Mouse (Mus musculus) right cerebral cortex, postnatal 10 days (tissue): ENCODE measurements around the gene Ehd3.
A peak's percentile ranks its signal among the peaks of the same experiment; 100 is the strongest.
"Not testable (repeated sequence)": the region's sequence is repeated elsewhere in the genome, so short reads cannot be mapped to it uniquely, and the experiment has no call there.

Source experiments
- DNase-seq, 2 experiments: peaks; one replicate each; pipeline ENCODE4 v3.0.0; 2021; ENCODE audit warnings: low spot score in 2 of 2

Gene Ehd3

DNA sequence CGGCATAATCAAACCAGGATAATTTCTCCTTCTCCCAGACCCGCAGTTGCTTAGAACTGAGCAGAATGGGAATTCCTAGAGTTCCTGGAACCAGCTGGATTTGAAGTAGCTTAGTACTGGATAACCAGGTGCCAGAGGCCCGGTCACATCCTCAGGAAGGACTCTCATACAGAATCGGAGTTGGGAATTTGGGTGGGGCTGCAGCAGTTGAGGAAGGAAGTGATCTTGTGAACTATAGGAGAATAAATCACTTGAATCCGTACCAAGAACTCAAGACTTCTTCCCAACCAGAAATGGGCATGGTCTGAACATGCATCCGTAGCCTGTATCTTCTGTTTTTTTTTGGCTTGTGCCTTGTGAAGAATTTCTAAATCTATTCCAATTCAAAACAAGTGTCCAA lies 22.2 kb downstream of the Ehd3 start:
- DNase-seq: no peak

DNA sequence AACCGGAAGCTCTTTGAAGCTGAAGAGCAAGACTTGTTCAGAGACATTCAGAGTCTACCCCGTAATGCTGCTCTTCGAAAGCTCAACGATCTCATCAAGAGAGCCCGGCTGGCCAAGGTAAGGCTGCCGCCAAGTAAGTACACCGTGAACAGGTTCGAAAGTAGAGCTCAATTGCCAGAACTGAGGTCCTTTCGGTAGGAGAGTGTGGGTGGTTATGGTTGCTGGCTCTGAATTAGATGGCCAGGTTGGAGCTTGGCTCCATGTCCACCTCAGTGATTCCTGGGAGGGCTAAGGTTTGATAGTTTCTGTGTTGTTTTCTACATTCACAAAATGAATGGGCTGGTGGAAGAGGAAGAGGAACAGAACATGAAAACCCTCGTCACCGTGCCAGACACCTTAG lies 23.5 kb downstream of the Ehd3 start:
- DNase-seq: no peak

DNA sequence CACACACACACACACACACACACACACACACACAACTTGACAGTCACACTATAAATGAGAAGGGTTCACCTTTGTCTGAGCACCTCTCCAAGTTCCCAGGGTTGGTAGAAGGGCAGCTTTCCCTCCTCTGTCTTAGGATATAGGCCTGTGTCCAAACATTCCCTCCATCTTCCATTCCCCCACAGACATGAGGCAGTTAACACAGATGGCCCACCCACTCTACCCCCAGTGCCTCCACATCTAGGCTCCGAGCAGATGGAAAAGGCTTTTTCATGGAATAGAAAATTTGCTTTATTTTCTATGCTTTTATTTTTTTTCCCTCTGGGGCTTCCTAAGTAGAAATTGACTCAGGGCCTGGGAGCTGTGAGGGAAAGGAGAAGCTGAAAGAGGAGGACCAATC lies 26.6 kb downstream of the Ehd3 start:
- DNase-seq: peak; percentile 62 to 73

DNA sequence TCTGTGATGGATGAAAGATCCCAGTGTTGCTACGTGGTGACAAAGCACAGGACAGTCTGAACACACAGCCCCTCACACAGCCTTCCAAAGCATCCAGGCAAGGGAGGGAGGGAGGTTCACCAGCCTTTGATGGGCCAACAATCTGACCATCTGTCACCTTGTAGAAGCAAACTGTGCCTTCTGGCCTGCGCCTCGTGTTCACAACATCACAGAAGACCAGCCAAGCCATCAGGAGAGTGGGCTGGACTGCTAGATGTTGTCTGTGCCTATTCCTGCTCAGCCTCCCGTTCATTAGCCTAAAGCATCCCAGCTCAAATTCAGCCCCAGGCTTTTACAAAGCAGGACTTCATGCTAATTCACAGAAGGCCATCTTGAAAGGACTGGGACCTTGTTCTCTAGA lies 27.5 kb downstream of the Ehd3 start:
- peak; percentile 57 to 65 for DNase-seq

DNA sequence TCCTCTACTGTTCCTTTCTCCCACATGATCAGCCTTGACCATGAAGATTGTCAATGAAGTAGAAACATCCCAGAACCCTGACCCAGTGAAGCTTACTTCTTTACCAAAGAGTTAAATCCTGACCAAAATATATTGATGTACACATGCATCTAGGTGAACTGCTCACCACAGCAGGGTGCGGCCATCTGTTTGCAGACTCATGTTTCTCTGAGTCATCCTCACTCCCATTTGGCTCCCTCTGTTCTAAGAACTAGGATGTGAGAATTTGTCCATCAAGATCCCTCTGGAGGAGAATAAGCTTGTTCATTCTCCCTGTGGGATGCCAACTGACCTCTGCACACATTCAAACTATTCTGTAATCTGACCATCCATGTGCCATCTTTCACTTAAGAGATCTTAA lies 29.0 kb downstream of the Ehd3 start:
- DNase-seq: no peak

DNA sequence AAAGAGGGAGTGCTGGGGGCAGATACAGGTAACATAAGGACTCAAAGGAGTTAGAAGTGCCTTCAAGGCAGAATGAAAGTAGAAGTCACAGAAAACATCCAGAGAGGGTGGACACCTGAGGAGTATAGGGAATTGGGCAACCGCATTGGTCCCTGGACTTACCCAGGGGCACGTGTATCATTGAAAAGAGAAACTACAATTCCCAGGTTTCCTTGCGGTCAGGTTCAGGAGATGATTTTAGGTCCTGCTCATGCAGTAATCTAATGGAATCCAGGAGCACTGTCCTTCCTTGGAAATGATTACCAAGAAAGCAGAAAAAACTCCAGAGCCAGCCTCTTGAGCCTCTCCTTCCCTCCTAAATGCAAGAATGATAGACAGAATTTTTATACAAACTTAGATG lies 29.5 kb downstream of the Ehd3 start:
- no peak for DNase-seq

DNA sequence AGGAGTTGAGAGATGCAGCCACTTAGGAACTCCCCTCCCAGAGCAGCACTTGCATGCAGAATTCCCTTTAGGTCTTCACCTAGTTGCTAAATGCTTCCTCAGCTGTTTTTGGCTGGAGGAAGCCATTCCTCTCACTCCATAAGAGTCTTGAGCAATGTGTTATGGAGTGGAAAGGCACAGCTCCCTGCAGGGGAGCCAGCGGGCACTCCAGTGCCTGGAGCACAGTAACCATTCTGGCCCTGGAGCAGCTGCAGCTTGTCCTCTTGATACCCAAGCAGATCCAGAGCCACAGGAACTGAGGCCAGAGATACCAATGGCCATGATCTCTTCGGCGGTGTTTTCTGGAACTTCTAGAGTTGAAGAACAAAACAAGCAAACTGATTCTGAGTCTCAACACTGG lies 32.7 kb downstream of the Ehd3 start:
- DNase-seq: no peak

DNA sequence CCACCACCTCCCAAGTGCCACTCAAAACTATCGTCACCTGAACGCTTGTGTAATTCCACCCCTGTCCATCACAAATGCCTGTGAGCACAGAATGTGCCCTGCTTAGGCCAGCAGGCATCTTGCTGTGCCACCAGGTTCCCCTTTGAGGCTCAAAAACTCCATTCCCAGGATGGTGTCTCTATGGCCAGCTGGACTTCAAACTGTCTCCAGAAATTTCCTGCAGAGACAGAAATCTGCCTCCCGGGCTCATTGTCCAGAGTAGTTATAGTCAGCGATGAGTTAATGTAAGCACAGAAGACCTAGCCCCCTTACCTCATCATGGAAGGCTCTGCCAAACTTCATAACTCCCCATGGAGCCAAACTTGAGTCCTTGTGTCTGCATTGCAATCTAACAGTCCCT lies 33.3 kb downstream of the Ehd3 start:
- no peak for DNase-seq

DNA sequence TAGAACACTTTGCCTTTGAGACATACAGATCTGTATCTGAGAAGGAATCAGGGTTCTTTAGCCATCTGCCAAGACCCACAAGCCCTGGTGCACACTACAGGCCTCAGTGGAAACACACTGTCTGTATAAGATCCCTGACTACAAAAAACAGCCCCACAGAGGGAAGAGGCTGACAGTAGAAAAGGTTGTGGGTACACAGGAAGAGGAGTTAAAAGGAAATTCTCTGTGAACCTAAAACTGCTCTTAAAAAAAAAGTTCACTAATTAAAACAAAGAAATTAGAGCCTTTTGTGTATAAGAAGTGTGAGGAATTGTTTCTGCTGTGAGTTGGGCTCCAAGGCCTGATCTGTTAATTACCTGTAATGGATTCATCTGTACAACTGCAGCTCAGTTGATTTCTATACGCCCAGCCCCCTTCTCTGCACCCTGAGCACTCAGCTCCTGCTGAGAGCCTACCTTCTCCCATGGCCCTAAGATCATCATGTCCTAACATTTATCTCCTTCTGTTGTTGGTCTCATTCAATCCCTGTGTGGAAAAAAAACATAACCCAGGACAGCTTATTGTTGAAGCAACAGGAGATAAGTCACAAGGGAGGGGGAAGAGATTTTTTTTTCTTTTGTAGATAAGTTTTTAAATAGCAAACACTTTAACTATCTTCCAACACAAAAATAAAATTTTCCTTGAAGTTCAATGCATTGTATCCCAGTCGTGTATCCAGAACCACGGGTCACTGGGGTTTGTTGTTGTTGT lies 35.3 kb downstream of the Ehd3 start:
- no peak for DNase-seq

DNA sequence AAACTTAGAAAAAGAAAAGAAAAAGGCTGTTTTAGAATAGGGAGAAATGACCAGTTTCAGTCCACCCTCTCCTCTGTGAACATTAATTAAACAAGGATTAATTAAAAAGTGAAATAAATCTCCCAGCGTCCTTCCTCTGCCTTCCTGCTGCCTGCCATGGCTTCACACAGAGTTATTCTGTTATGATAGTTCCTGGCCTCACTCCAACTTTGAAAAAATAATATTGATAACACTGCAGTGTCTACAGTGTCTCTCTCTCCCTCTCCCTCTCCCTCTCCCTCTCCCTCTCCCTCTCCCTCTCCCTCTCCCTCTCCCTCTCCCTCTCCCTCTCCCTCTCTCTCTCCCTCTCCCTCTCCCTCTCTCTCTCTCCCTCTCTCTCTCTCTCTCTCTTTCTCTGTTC lies 35.9 kb downstream of the Ehd3 start:
- DNase-seq: not testable (repeated sequence)

DNA sequence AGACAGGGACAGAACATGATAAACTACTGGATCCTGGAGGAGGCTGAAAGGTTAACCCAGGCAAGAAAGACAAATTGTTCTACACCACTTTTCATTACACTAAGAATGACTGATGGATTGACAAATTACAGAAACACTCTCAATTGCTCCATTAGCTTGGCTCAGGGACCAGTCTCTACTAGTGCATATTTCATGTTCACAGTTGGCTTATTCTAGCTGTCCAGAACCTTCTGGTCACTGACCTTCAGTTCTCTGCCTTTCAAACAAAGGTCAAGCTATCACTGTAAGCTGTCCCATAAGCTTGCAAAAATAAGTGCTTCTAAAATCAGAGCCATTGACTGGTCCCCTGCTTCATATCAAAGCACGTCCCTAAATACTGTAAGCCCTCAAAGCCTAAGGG lies 39.0 kb downstream of the Ehd3 start:
- no peak for DNase-seq

DNA sequence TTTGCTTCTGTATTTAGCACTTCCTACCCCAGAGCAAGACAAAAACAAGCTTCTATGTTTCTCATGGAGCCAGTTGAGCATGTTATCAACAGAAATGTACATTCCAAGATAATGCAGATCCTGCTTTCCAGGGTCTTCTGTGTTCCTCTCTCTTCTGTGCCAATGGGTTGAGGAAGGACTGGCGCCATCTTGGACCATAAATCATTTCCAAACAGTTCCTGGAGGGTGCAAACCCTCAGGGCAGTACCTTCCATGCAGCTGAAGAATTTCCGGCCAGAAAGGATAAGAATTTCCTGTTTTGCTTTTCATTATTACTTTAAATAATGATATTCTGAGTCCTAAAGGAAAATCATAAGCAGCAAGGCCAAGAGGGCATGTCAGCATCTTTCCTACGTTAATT lies 41.7 kb downstream of the Ehd3 start:
- DNase-seq: no peak

DNA sequence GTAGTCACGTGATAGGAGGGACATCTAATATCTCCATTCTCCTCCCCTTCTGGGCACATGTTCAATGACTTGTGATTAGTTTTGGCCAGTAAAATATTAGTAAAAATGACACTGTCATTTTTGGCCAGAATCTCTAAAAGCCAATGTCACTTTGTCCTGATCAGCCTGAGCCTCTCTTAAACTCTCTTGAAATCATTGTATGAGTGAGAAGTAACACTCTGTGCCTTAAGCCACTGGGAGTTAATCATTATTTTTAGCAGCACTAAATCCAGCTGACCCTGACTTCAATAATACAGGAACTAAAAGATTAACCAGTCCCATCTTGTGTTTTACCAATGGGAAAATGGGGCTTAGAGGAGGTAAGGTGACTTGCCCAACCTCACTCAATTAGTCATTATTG lies 43.5 kb downstream of the Ehd3 start:
- DNase-seq: no peak

DNA sequence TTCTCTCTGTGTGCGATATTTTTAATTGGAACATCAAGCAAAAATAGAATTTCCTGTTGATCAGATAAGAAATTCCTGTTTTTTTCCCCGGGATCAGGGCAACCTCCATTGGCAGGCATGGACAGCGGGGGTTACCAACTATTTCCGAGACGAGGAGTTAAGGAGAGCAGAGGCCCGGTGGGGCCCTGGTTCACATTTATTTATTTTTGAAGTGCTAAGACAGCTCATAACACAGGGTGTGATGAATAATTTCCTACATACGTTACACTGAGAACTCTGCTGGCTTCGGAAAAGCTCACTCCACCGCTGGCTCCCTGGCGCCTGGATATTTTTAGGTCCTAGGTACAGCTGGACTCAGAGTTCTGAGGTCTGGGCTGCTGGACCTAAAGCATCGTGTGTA lies 49.1 kb downstream of the Ehd3 start:
- DNase-seq: no peak

DNA sequence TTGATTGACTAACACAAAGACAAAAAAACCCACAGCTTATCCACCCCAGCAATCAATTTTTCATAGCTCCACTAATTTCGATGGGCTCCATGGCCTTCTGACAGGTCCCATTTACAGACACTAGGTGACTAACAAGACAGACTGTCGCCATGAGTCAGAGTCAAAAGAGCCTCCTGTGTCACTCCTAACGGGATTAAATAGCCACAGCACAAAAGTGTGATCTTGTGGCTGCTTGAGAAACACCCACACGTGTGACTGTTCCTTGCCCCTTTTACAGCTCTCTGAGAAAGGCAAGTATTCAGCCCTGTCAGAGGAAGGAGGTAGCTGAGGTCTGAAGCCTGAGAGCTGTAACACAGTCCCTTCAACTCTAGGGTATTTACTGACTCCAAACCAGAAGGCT lies 49.8 kb downstream of the Ehd3 start:
- DNase-seq: no peak

DNA sequence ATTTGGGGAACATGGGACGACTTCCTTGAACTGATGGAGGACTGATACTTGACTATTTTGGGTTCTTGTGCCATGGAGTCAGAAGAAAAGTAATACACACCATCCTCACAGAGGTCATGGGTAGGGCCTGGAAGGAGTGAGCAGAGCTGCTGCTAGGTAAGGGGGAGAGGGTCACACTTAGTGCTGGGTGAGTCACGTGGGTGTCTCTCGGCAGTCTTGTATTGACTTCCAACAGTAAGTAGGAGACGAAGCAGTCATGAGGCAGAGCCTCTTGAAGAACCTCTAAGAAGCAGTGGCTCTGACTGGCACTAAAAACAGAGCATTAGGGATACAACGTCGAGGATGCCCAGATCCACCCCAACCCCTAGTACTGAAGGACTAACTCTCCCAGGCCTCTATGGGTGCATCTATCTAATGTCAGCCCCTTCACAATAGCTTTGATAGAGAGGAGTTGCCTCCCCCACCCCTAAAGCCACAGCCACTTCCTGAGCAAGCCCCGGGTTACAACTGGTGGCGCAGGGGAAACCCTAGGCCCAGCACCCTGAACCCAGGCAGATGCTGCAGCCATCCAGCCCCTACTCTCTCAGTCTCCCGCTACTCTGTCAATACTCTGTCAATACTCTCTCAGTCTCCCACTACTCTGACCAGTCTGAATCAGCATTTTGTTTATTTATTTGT lies 65.2 kb downstream of the Ehd3 start:
- no peak for DNase-seq

DNA sequence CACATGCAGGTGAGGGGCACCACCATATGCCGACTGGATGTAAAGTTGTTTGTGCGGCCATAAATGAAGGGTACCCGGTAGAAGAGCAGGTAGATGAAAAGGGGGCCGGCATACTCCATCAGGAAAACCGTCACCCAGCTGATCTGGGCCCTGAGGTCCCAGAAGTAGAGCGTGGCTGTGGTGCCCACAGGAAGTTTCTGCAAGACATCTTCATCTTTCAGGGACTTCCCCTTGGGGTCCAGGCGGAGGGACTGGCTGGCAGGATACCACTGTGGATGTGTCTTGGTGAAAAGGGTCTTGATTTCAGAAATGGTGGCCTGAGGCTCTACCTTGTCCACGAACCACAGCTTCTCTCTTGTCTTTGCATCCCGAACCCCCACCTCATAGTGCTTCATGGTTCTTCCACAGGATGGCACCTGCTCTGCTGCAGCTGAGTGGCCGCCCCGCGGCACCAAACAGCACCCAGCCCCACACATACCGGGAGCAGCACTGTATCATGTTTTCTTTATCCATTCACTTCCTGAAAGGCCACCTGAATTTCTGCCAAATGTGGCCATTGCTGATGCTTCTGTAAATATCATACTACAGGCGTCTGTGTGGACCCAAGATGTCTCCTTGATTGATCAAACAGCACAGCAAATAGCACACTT lies 67.1 kb downstream of the Ehd3 start:
- DNase-seq: no peak

DNA sequence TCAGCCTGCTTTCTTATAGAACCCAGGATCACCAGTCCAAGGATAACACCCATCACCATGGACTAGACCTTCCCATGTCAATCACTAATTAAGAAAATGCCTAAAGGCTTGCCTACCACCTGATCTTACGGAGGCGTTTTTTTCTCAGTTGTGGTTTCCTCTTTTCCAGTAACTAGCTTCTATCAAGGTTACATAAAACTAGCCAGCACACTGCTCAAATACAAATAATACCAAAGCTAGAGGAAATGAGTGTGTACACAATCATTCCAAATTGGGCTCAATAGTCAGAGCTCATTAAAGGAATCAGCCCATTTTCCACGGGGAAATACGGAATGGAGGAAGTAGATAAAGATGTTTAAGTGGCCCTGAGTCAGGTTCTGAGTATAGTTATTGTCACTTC lies 71.3 kb downstream of the Ehd3 start:
- no peak for DNase-seq

DNA sequence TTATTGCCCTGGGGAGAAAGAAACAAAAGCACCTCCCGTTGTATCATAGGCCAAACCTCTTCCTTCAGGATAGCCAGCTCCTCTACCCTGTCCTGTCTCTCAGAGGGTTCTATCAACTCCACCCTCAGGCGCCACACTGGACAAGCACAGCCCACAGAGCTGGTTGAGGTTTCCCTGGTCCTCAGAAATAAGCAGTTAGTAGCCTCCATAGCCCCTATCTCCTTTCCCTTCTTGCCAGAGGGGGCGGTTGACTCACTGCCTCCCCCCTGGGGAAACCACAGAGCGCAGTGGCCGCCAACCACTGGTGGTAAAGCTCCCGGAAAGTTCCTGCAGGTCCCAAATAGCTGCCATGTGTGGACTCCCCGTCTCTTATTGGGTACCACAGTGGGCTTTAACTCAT lies 71.7 kb downstream of the Ehd3 start:
- no peak for DNase-seq

DNA sequence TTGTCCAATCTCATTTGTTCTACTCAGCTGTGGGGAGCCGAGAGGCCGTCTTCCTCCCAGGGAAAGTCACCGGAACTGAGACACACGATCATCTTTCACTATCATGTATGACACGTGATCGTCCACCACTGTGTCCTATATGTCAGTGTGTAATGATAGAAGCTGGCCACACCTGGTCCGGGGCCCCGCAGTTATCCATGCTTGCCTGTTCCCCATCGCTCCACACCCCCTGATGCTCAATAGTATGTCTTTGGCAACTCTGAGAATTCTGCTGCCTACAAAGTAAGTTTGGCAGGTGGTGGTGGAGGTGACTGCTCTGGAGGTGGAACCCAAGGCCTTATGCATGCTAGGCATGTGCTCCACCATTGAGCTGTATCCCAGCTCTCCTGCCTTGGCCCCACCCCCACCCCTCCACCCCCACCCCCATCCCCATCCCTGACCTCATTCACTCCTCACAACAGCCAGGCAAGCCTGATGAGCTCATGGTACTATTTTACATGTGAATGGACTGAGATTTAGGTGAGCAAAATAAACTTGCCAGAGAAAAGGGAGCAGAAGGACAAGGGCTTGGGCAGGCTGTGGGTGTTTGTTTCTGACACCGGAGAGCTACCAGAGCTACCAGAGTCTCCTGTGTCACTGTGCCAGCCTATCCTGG lies 75.5 kb downstream of the Ehd3 start:
- DNase-seq: no peak

DNA sequence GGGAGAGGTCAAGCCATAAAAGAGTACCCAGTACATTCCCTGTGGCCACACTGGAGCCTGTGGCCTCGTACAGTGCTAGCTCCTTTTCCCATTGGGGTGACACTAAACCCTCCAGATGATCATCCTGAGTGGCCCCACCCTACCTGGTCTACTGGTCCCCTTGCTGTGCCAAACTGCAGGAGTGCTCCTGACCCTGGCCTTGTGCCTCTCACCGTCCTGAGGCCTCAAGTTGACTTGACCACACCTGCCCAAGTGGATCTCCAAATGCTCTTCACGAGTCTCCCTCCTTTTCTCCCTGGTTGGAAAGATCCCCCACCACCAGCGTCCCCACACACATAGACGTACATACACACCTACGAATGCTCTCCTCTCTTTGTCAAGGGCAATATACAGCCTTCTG lies 76.4 kb downstream of the Ehd3 start:
- DNase-seq: no peak

DNA sequence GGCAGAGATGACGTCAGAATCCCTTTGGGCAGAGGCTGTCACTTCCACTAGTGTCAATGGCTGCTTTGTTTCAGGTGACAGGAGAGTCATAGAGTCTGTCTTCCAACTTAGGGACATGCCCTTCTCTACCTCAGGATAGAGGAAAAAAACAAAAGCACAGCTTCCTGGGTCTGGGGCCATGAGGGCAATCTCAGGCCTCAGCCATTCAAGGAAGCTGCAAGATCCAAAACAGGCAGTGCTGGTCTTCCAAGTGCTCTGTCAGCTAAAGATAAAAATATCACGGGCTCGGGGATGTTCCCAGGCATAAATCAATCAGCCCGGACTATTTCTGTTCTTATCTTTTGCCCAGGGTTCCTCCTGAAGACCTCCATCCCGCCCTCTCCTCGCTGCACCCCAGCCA lies 77.4 kb downstream of the Ehd3 start:
- DNase-seq: no peak
